Mouse (Mus musculus): ENCODE measurements at regions not wholly inside any gene's neighbourhood (a gene's known extent, or its start where the extent isn't known, plus 50 kb on each side); places are given as distances from the start of the nearest gene placed in this dataset.

DNA sequence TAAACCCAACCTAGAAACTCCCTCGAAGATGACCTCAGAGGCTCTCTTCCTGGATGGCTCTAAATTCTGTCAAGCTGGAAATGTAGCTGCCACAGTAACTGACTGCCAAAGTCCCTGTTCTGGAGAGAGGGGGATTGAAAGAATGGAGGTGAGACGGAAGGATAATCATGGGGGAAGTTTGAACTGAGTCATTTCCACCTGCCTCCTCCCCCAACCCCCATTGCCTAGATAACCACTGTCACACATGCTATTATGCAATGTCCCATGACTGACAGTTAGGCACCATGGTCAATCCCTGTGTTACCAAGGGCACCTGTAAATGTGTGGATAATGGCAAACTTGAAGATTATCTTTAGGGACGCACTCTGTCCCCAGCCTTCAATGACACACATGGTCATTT lies 172.0 kb upstream of the Spdye4c start:
- 39% methylated on average over 3 of the region's 3 CpGs for WGBS (ENCODE audit: insufficient replicate concordance)
- no peak overlapping the region for H3K9ac ChIP-seq
- ATAC-seq, result no peak
- H3K4me2 ChIP-seq, result no peak overlapping the region
- H3K9me3 ChIP-seq (replicated peaks), result no peaks in the 10 kb centered on the region
- no peak overlapping the region for H3K4me3 ChIP-seq
- H3K4me1 ChIP-seq, result peaks cover 38% of the 10 kb centered on the region
- no peak overlapping the region for H3K27ac ChIP-seq
- no peaks in the 10 kb centered on the region for H3K36me3 ChIP-seq
- H3K27me3 ChIP-seq (replicated peaks), result no peaks in the 10 kb centered on the region

DNA sequence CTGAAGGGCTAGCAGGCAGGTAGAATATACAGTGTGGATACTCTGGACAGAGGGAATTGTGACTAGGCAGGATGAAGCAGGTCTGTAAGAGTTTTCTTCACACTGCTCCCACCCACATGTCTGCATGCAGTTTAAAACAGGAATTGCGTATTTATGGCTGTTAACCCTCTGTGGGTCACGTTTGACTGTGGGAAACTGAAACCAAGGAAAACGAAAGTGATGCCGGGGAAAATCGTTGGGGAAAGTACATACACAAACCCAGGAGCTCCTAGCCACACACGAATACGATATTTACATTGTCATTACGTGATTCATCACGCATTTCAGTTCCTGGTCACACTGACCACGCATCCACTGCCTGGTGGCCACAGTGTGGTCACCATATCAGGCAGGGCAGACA lies 170.6 kb upstream of the Spdye4c start:
- Histone ChIP-seq H3K27me3 (replicated peaks) (no peaks in the 10 kb centered on the region), H3K4me1 (peaks cover 45% of the 10 kb centered on the region), H3K27ac (no peak overlapping the region), H3K4me2 (no peak overlapping the region), H3K4me3 (no peak overlapping the region), H3K9ac (no peak overlapping the region), H3K9me3 (replicated peaks) (no peaks in the 10 kb centered on the region), H3K36me3 (no peaks in the 10 kb centered on the region)
- ATAC-seq, result no peak
- WGBS (ENCODE audit: insufficient replicate concordance), result 52% methylated on average over 10 of the region's 10 CpGs

DNA sequence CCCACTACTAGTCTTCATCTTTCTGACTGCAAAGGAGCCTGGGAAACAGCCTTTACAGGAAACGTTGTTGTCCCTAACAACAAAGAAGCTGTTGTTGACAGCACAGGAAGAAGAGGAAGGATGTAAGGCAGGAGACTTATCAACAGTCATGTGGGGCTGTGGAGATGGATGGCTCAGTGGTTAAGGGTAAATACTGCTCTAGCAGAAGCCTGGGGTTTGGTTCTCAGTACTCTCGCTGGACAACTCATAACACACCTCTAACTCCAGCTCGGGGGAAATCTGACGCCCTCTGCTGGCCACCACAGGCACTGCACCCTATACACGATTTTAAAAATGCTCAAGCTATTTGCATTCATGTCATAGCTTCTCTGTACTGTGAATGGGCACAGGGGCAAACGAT lies 168.3 kb upstream of the Spdye4c start:
- no peak overlapping the region for H3K9ac ChIP-seq
- no peak for ATAC-seq
- H3K4me3 ChIP-seq, result no peak overlapping the region
- H3K27me3 ChIP-seq (replicated peaks), result peaks cover 3% of the 10 kb centered on the region; the same call in 1 of the 2 replicates
- no peaks in the 10 kb centered on the region for H3K36me3 ChIP-seq
- peaks cover 54% of the 10 kb centered on the region for H3K4me1 ChIP-seq
- no peak overlapping the region for H3K27ac ChIP-seq
- no peak overlapping the region for H3K4me2 ChIP-seq
- no peaks in the 10 kb centered on the region for H3K9me3 ChIP-seq (replicated peaks)
- 20% methylated on average over 6 of the region's 6 CpGs for WGBS (ENCODE audit: insufficient replicate concordance)

DNA sequence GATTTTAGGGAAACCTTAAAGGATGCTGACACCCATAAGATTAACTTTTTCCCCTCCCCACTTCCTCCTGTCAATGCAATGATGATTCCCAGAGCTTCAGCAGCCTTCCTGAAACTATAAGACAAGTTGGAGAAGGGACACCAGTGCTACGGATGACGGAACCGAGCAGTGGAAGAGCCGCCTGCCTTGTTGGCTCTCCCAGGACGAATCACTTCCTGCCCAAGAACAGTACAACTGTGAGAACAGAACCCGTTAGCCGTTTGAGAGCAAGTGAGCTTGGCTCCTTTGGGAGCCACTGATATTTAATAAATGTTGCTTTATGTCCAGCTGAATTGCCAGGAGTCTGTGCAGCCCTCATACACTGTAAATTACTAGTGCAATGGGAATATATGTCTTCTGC lies 166.8 kb upstream of the Spdye4c start:
- Histone ChIP-seq H3K36me3 (no peaks in the 10 kb centered on the region), H3K4me2 (no peak overlapping the region), H3K27ac (no peak overlapping the region), H3K9me3 (replicated peaks) (no peaks in the 10 kb centered on the region), H3K27me3 (replicated peaks) (peaks cover 16% of the 10 kb centered on the region; the same call in 1 of the 2 replicates), H3K4me1 (peaks cover 55% of the 10 kb centered on the region), H3K4me3 (no peak overlapping the region), H3K9ac (no peak overlapping the region)
- no peak for ATAC-seq
- 36% methylated on average over 7 of the region's 7 CpGs for WGBS (ENCODE audit: insufficient replicate concordance)

DNA sequence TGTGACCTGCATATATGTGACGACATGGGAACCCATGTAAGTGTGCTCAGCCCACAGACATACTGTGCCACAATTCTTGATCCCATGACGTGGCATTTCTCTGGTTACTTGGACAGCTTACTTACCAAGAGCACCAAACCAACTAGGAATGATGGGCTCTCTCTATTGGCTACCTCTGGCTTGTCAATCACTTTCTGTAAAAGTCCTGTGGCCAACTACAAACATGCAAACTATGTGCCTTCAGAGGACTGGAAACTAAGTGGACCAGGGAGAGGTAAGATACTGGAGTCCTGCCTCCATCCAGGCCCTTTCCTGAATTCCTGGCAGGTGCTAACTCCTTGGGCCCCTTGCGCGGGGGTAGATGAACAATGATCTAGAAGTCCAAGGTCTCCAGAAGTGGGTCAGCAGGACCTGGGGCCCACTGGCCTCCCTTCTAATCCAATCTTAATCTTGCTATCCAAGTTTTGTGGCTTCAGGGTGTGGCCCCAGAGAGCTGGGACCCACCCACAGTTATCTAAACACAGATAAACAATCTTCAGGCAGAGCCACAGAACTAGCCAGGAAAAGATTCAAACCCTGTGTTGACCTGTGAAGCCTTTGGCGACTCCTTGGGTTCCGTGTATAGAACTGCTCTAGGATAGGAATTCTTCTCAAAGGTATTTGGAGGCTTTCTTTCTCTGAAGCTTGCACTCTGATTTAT lies 163.7 kb upstream of the Spdye4c start:
- Histone ChIP-seq H3K4me3 (peak overlapping the region; percentile 33), H3K4me2 (peak overlapping the region; percentile 48), H3K9ac (no peak overlapping the region), H3K27ac (no peak overlapping the region), H3K4me1 (peaks cover 44% of the 10 kb centered on the region), H3K9me3 (replicated peaks) (no peaks in the 10 kb centered on the region), H3K27me3 (replicated peaks) (peaks cover 18% of the 10 kb centered on the region; the same call in 1 of the 2 replicates), H3K36me3 (no peaks in the 10 kb centered on the region)
- ATAC-seq, result no peak
- WGBS (ENCODE audit: insufficient replicate concordance), result 55% methylated on average over 6 of the region's 6 CpGs

DNA sequence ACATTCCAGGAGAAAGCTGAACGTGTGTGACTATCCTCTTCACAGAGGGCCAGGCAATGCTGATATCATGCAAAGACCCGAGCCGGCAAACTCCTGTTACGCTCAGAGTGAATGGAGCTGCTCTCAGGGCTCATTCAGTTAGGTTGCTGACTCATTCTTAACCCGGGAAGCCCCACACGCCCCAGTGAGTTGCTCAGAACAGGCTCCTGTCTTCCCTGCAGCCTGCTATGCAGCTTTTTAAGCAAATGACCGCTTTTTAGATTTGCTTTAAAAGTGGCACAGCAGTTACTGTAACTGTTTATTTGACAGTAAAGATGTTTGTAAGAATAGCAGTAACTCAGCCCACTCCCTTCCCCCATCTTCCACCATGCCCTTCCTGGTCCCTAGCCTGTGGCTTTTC lies 162.9 kb upstream of the Spdye4c start:
- peak overlapping the region; percentile 48 for H3K4me2 ChIP-seq
- peak overlapping the region; percentile 33 for H3K4me3 ChIP-seq
- 4% methylated on average over 7 of the region's 7 CpGs for WGBS (ENCODE audit: insufficient replicate concordance)
- H3K9me3 ChIP-seq (replicated peaks), result no peaks in the 10 kb centered on the region
- H3K27me3 ChIP-seq (replicated peaks), result peaks cover 18% of the 10 kb centered on the region; the same call in 1 of the 2 replicates
- H3K27ac ChIP-seq, result 0 out of 2 replicates have a peak overlapping the region, but pooled peaks have one; percentile 60
- H3K36me3 ChIP-seq, result no peaks in the 10 kb centered on the region
- peaks cover 44% of the 10 kb centered on the region for H3K4me1 ChIP-seq
- H3K9ac ChIP-seq, result 0 out of 2 replicates have a peak overlapping the region, but pooled peaks have one; percentile 17
- peak; percentile 69 for ATAC-seq

DNA sequence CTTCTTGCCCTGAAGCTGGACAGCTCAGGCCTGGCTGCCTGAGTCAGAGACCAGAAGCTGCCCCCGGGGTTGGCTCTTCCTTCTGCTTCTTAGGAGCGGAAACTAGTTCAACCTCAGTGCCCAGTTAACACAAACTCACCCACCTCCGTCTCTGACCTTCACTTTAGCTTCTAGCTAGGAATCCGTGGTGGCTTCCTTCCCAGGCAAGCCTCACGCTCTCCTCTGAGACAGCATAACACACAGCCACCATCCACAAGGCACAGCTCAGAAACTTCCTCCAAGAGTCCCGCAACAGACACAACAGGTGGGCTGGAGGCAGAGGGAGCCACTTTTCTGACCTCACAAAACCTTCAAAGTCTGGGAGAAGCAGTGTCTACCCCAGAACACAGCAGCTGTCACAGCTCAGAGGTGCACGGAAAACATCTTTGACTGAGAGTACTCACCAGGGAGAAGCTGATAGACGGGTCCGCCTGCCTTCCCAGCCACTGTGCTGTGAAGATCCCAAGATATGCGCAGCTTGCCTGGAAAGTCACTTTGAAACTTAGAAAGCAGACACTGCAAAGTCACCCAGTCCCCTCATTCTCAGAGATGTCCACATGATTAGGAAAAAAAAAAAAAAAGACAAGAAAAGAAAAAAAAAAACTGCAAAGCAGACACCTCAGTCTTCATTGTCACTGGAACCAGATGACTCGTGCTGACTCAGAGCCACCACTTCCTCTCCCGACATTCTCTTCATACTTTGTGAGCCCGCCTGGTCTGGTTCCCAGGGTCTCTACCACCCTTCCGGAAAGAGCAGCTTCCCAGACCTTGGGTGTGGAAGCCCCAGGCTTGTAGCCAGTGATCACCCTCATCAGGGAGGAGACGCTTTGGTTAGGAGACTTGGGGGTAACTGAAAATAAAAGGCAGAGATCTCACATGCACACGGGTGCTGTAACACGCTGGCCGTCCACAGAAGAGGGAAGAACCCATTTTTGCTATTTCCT lies 162.1 kb upstream of the Spdye4c start:
- Histone ChIP-seq H3K27me3 (replicated peaks) (peaks cover 19% of the 10 kb centered on the region; the same call in 1 of the 2 replicates), H3K27ac (peak overlapping the region; percentile 60), H3K9me3 (replicated peaks) (no peaks in the 10 kb centered on the region), H3K4me2 (peak overlapping the region; percentile 48), H3K4me3 (peak overlapping the region; percentile 33), H3K9ac (0 out of 2 replicates have a peak overlapping the region, but pooled peaks have one; percentile 17), H3K36me3 (no peaks in the 10 kb centered on the region), H3K4me1 (peaks cover 42% of the 10 kb centered on the region)
- ATAC-seq, result no peak
- 13% methylated on average over 18 of the region's 18 CpGs for WGBS (ENCODE audit: insufficient replicate concordance)

DNA sequence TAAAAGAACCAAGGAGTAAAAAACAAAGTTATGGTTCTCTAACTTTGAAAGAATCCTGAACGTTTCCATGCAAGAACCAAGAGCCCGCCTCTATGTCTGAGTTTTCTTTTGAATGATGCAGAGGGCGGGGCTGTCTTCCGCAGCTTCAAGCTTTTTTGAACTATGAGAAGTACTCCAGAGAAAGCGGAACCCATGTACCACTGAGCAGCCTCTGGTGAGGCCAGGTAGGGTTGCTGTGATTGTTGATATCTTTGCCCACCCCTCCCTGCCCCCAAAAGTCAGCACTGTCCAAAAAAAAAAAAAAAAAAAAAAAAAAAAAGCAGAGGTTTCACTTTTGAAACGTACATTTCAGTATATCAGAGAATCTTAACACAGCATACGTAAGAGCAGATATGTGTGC lies 161.2 kb upstream of the Spdye4c start:
- Histone ChIP-seq H3K4me2 (peak overlapping the region; percentile 48), H3K4me3 (no peak overlapping the region), H3K4me1 (peaks cover 37% of the 10 kb centered on the region), H3K36me3 (no peaks in the 10 kb centered on the region), H3K9ac (no peak overlapping the region), H3K9me3 (replicated peaks) (no peaks in the 10 kb centered on the region), H3K27me3 (replicated peaks) (peaks cover 21% of the 10 kb centered on the region; the same call in 1 of the 2 replicates), H3K27ac (no peak overlapping the region)
- 36% methylated on average over 7 of the region's 7 CpGs for WGBS (ENCODE audit: insufficient replicate concordance)
- no peak for ATAC-seq

DNA sequence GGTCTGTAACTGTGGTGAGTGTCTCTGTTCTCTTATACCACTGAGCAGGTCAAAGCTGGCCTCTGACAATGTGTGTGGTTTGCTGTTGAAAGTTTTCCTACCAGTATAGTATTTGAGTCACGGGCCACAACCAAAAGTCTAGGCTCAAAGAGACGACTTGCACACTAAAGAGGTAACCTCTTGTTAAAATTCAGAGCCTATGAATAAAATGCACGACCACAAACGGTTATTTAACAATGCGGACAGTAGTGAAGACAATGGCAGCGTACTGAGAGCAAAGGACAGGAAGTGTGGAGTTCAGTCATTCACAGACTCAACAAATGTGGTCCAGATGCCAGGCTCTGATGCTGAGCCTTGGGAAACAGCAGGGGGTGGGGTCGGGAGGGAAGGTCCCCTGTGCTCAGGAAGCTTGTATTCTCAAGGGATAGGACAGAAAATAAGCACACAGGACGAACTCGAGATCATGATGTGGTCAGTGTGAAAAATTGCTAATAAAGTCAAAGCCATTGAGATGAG lies 160.2 kb upstream of the Spdye4c start:
- H3K9ac ChIP-seq, result no peak overlapping the region
- no peak for ATAC-seq
- H3K36me3 ChIP-seq, result no peaks in the 10 kb centered on the region
- H3K4me1 ChIP-seq, result peaks cover 36% of the 10 kb centered on the region
- WGBS (ENCODE audit: insufficient replicate concordance), result 46% methylated on average over 9 of the region's 9 CpGs
- H3K27ac ChIP-seq, result no peak overlapping the region
- no peaks in the 10 kb centered on the region for H3K9me3 ChIP-seq (replicated peaks)
- peaks cover 21% of the 10 kb centered on the region; the same call in 1 of the 2 replicates for H3K27me3 ChIP-seq (replicated peaks)
- no peak overlapping the region for H3K4me2 ChIP-seq
- no peak overlapping the region for H3K4me3 ChIP-seq

DNA sequence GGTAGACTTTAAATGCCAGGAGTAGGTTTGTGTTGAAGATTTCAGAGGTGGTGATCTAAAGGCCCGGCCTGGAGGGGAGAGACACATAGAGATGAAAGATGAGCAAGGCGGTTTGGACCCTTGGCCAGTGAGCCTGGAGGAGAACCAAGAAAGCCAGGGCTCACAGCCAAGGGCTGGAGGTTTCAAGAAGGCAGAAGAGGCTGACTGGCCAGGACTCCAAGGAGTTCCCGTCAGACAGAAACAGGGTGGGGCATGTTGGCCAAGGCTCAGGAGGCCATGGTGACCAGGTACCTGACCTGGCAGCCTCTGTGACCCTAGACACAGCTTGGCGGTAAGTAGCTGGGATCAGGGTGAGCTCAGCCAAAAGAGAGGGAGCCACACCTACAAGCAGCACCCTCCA lies 159.3 kb upstream of the Spdye4c start:
- no peak overlapping the region for H3K4me2 ChIP-seq
- no peak for ATAC-seq
- no peak overlapping the region for H3K9ac ChIP-seq
- H3K9me3 ChIP-seq (replicated peaks), result no peaks in the 10 kb centered on the region
- H3K36me3 ChIP-seq, result no peaks in the 10 kb centered on the region
- H3K4me3 ChIP-seq, result no peak overlapping the region
- H3K27ac ChIP-seq, result no peak overlapping the region
- H3K4me1 ChIP-seq, result peaks cover 30% of the 10 kb centered on the region
- H3K27me3 ChIP-seq (replicated peaks), result peaks cover 21% of the 10 kb centered on the region; the same call in 1 of the 2 replicates
- 78% methylated on average over 4 of the region's 4 CpGs for WGBS (ENCODE audit: insufficient replicate concordance)

DNA sequence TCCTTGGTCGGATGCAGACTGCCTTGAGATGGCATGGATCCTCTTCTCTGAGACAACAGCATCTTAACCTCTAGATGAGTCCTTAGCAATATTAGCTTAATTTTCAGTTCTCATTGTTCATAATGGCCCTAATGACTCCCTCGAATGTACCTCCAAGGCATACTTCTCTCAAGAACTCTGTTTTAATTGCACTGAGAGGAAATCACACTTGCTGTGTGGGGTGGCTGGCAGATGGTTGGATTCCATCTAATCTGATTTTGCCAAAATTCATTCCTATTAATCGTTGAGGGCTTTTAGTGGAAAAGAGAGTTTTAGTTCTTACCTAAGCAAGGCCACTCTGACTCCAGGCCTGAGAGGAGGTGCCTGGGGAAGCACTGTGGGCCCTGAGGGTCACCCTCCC lies 158.3 kb upstream of the Spdye4c start:
- WGBS (ENCODE audit: insufficient replicate concordance), result 66% methylated on average over 3 of the region's 3 CpGs
- no peaks in the 10 kb centered on the region for H3K9me3 ChIP-seq (replicated peaks)
- no peak overlapping the region for H3K4me3 ChIP-seq
- H3K27me3 ChIP-seq (replicated peaks), result 0 out of 2 replicates have a peak, but pooled peaks cover 18% of the 10 kb centered on the region
- H3K9ac ChIP-seq, result no peak overlapping the region
- no peak overlapping the region for H3K4me2 ChIP-seq
- H3K4me1 ChIP-seq, result peaks cover 21% of the 10 kb centered on the region
- ATAC-seq, result no peak
- no peak overlapping the region for H3K27ac ChIP-seq
- H3K36me3 ChIP-seq, result no peaks in the 10 kb centered on the region
